Mouse (Mus musculus) layer of hippocampus, postnatal 10 days (tissue): Measurements from ENCODE around the gene Ecm1. TPM values are rescaled to one million over a fixed set of nuclear protein-coding genes. Genes with fewer than 3 reads are reported as not detected.

Experiments
- DNase-seq, 2 experiments: peaks; one replicate each; pipeline ENCODE4 v3.0.0; 2021; ENCODE audit warnings: low spot score in 2 of 2
- total RNA-seq, 2 experiments: library from RNA; stranded (reverse); gene quantifications; 2 replicates each; pipeline ENCODE4 v1.2.3; 2021

Gene Ecm1
- total RNA-seq, 2 experiments from 2014 or later, result 9.6 to 11.9 TPM

GRCm38 (mm10) chr3:95728906-95729305, 10.5 kb downstream of the Ecm1 start:
- no peak for DNase-seq

- no peak for DNase-seq
Observed at GRCm38 (mm10) chr3:95726696-95727358, 12.5 kb downstream of the Ecm1 start.

GRCm38 (mm10) chr3:95725863-95726262, 13.5 kb downstream of the Ecm1 start:
- DNase-seq, result no peak

GRCm38 (mm10) chr3:95722386-95722785, 17.0 kb downstream of the Ecm1 start:
- DNase-seq, result no peak

GRCm38 (mm10) chr3:95718153-95718552, 21.2 kb downstream of the Ecm1 start:
- no peak for DNase-seq

GRCm38 (mm10) chr3:95716075-95716474, 23.3 kb downstream of the Ecm1 start:
- DNase-seq, result no peak

GRCm38 (mm10) chr3:95709967-95710366, 29.4 kb downstream of the Ecm1 start:
- DNase-seq, result no peak

GRCm38 (mm10) chr3:95709044-95709443, 30.3 kb downstream of the Ecm1 start:
- no peak for DNase-seq

- no peak for DNase-seq
Observed at GRCm38 (mm10) chr3:95707497-95707896, 31.9 kb downstream of the Ecm1 start.

- no peak for DNase-seq
Observed at GRCm38 (mm10) chr3:95706273-95706672, 33.1 kb downstream of the Ecm1 start.

- DNase-seq, result no peak
Observed at GRCm38 (mm10) chr3:95704612-95705011, 34.8 kb downstream of the Ecm1 start.

- DNase-seq, result no peak
Observed at GRCm38 (mm10) chr3:95703276-95703675, 36.1 kb downstream of the Ecm1 start.

GRCm38 (mm10) chr3:95701877-95702540, 37.4 kb downstream of the Ecm1 start:
- peak; percentile 31 to 50 for DNase-seq

- DNase-seq, result no peak
Observed at GRCm38 (mm10) chr3:95701085-95701484, 38.3 kb downstream of the Ecm1 start.

- no peak for DNase-seq
Observed at GRCm38 (mm10) chr3:95700233-95700681, 39.1 kb downstream of the Ecm1 start.

- no peak for DNase-seq
Observed at GRCm38 (mm10) chr3:95698286-95698685, 41.1 kb downstream of the Ecm1 start.

GRCm38 (mm10) chr3:95696360-95696759, 43.0 kb downstream of the Ecm1 start:
- DNase-seq, result no peak

GRCm38 (mm10) chr3:95695796-95696195, 43.6 kb downstream of the Ecm1 start:
- DNase-seq, result no peak

- DNase-seq, result no peak
Observed at GRCm38 (mm10) chr3:95694808-95695703, 44.3 kb downstream of the Ecm1 start.

- DNase-seq, result no peak
Observed at GRCm38 (mm10) chr3:95693821-95694807, 45.3 kb downstream of the Ecm1 start.

- DNase-seq, result no peak
Observed at GRCm38 (mm10) chr3:95692677-95693076, 46.7 kb downstream of the Ecm1 start.
